Mouse (Mus musculus) cerebellum, postnatal 25 days (tissue): ENCODE measurements at regions not wholly inside any gene's neighbourhood (a gene's known extent, or its start where the extent isn't known, plus 50 kb on each side); places are given as distances from the start of the nearest gene placed in this dataset.
"Not testable (repeated sequence)": the region's sequence is repeated elsewhere in the genome, so short reads cannot be mapped to it uniquely, and the experiment has no call there.

Experiments
- DNase-seq, 2 experiments: peaks; one replicate each; pipeline ENCODE4 v3.0.0; 2021; ENCODE audit warnings: mixed read lengths in 2 of 2

DNA sequence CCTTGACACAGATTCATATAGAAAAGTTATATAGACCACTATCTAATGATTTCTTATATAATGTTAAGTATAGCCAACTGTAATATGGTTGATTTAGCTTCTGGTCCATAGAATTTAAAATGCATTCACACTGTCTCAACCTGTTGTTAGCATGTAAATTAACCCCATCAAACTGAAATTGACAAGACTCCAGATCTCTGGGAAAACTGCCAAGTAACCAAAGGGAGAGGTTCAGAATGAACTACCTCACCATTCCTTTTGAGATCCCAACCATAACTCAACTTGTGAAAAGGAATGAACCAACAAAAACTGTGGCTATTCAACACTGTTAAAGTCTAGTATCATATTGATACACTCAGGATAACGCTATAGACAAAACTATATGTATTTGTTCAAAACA is 162.0 kb upstream of the Hsf2 start:
- DNase-seq, result no peak

DNA sequence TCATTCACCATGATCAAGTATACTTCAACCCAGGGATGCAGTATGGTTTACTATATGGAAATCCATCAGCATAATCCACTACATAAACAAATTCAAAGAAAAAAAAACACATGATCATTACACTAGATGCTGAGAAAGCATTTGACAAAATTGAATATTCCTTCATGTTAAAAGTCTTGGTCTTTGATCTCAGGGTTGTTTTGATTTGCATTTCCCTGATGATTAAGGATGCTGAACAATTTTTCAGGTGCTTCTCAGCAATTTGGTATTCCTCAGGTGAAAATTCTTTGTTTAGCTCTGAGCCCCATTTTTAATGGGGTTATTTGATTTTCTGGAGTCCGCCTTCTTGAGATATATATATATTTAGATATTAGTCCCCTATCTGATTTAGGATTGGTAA is 123.4 kb upstream of the Hsf2 start:
- DNase-seq, result not testable (repeated sequence)
